Mouse (Mus musculus) right cerebral cortex, postnatal 10 days (tissue): ENCODE measurements at regions not wholly inside any gene's neighbourhood (a gene's known extent, or its start where the extent isn't known, plus 50 kb on each side); places are given as distances from the start of the nearest gene placed in this dataset.
A peak's percentile ranks its signal among the peaks of the same experiment; 100 is the strongest.

ENCODE experiments used
- DNase-seq, 2 experiments: peaks; one replicate each; pipeline ENCODE4 v3.0.0; 2021; ENCODE audit warnings: low spot score in 2 of 2

DNA sequence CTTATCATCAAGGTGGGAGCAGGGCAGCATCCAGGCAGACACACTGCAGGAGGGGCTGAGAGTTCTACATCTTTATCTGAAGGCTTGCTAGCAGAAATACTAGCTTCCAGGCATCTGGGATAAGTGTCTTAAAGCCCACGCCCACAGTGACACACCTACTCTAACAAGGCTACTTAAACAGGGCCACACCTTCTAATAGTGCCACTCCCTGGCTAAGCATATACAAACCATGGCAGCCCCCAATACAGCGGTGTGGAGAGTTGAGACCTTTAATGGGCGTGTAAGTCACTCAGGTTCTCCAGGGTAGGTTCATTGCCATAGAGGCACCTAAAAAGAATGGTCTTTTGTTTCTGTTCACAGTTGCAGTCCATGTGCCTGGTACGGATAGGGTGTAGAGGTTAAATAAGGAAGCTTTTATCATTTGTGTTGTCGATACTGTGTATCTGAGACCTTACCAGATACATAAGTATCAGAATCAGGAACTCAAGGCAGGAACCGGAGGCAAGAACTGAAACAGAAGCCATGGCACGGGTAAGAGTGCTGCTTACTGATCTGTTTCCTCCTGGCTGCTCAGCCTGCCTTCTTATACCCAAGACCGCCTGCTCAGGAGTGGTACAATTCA, 69.0 kb upstream of the Atrnl1 start:
- DNase-seq: no peak

- DNase-seq: no peak
Observed at GRCm38 (mm10) chr19:57542506-57542905, 68.3 kb upstream of the Atrnl1 start.

DNA sequence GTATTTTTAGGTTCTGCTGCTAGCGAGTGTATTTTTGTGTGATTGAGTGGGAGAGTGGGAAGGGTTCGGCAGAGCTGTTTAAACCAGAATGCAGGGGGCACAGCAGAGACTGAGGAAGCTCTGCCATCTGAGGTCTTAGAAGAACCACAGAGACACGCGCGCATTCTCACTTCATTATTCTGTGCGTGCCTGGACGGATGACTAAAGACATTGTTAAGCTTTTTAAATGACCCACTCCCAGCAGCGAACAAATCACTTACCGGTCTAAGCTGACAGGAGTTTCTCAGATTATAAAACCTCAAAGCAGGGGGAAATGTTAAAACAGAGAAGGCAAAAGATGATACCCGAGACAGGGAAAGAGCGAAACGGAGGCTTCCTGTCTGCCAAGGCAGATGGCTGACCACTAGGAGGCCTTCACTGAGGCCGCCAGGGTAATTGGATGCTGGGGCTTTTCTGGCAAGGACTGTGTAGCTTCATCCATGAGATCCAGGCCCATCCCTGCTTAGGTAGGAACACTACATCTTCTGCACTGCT, 67.1 kb upstream of the Atrnl1 start:
- DNase-seq: peak; percentile 73 to 88

GRCm38 (mm10) chr19:57544229-57544879, 66.5 kb upstream of the Atrnl1 start:
- DNase-seq: no peak

DNA sequence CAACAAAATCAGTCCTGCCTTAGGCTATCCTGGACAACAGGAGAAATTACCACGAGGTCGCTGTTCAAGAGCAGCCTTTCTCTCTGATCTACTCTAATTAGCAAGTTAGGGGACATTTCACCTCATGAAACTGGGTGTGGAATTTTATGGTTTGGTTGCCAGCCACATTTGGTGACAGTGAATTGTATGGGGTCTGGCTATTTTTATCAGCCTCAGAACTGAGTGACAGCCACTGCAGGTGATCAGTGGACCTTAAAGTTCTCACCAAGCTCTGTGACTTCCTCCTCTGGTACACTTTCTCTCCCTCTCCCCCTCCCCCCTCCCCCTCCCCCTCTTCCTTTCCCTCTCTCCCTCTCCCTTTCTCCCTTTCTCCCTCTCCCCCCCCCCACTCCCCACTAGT, 65.8 kb upstream of the Atrnl1 start:
- DNase-seq: no peak

GRCm38 (mm10) chr19:57546039-57546438, 64.8 kb upstream of the Atrnl1 start:
- DNase-seq: no peak

DNA sequence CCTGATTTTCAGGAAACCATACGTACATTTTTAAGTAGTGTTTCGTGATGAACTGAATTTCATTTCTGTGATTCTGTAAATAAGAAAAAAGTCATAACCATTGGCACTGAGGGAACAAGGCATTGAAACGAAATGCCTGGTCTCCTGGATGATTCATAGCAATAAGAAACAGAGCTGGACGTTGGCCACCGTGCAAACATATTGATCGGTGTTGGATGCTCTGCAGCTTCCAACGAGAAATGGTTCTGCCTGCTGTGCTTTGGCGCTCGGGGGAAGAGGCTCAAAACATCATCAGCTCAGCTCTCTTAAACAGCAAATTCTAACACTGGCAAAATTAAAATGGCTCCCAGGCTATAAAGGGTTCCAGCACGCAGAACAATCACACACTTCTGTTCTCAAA, 64.3 kb upstream of the Atrnl1 start:
- DNase-seq: peak in 1 of 2 experiments; percentile 59

DNA sequence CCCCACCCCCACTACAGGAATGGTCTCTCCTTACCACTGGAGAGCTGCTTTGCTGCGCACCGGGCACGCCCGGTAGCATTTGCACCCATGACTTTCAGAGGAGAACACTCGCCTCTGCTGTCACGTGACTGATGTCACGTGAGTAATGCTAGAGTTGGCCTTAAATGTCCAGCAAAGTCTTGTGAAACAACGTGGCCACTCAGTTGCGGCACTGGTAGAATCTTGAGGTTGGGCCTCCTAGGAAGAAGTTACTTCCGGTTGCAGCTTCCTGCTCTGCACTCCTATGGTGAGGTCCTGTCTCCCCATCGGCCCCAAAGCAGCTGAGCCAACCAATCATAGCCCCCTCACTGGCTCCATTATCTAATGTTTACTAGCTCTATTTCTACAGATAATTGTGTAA, 62.7 kb upstream of the Atrnl1 start:
- no peak for DNase-seq

DNA sequence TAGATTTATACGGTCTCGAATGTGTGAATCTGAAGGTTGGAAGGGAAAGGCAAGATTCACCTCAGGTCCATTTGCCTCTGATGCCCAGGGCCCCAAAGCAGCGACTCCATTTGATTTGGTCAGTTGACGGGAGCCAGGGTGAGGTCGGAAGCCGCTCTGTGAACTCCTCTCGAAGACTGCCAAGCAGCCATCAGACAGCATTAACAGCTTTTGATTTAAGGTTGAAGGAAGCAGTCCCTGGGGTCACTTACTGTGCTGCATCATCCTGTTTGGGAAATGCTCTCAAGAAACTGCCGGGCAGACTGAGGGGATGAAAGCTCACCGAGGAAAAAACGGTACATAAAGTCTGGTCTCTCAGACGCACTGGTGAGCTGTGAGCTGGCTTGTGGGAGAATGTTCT, 62.2 kb upstream of the Atrnl1 start:
- no peak for DNase-seq

DNA sequence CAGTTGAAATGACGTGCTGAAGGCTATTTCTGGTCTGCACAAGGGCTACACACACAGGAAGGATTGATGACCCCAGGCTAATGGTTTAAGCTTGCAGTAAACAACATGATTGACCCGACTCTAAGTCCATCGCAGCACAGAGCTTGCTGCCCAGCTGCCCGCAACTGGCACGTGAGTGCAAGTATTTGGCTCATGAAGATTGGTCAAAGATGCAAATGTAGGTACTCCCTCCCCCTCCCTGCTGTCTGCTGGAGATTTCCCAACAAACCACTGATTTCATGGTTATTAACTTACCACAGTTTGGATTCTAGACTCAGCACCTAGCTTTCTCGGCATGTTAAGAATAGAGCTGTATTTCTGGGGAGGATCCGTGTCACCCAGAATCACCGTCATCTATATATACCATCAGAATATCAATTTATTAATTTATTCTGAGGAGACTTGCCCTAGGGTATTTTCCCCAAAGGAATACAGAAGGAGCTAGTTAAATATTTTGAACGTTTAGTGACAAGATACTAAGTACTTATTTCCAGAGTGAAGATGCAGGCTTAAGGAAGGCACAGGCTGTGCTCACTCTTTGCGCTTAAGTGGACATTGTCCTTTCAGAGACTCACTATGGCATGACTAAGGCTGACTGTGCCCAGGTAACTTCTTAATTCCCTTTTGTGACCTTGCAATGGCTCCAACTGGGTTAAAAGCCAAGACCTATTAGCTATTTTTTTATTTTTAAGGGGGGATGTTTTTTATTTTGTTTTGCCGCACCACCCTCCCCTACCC, 57.7 kb upstream of the Atrnl1 start:
- no peak for DNase-seq

DNA sequence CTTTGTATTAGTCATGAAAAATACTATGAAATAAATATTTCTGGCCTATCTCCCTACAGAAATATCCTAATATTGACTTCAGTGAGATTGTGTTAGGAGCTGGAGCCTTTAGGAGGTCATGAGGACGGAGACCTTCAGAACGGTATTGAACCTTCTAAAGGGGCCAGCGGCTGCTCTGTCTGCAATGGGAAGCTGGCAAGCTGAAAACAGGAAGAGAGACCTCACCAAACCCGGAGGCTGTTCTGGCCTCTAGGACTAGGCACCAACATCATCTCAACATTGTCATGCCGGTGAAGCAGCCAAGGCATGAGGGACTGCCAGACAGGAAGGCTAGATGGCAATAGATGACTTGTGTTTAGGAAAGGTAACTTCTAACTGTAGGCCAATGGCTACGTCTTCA, 56.7 kb upstream of the Atrnl1 start:
- no peak for DNase-seq

- DNase-seq: no peak
Observed at GRCm38 (mm10) chr19:57555313-57555712, 55.5 kb upstream of the Atrnl1 start.

- no peak for DNase-seq
Observed at GRCm38 (mm10) chr19:57558420-57558967, 52.3 kb upstream of the Atrnl1 start.

DNA sequence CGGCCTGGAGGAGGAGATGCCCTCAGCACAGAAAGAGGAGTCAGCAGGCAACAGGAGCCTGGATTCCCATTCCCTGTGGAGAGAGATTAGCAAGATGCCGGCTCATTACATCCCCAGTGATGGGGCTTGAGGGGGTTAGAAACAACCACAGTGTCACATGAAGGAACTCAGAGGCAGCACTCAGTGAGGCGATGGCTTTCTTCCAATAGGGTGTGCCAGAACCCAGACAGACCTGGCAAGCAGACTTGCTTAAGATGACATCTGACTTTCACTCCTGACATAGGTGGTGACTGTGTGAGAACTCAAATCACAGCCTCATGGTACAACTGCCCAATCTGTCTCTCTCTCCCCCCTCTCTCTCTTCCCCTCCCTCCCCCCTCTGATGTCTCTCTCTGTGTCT, 50.1 kb upstream of the Atrnl1 start:
- DNase-seq: peak in 1 of 2 experiments; percentile 26
